Mouse (Mus musculus) MEL (cell line): Measurements from ENCODE around the gene Mib2. TPM values are rescaled to one million over a fixed set of nuclear protein-coding genes. Genes with fewer than 3 reads are reported as not detected.

Experiments
- DNase-seq: peaks from one replicate; pipeline ENCODE4 v3.0.0; 2011; ENCODE audit warnings: low read depth, low spot score
- H3K27ac ChIP-seq: 2 replicates; pipeline ENCODE4 v1.5.1; 2012; ENCODE audit warnings: low read depth, mild to moderate bottlenecking, control low read depth, low read length, moderate library complexity; ENCODE audit not compliant: control insufficient read depth
- H3K27me3 ChIP-seq, 2 experiments: fragments of 150-350 bp in 1 of 2; sonication (generic) in 1 of 2; 2 replicates each; pipeline ENCODE4 v1.6.1; 2012; ENCODE audit warnings: low read length in 2 of 2, mild to moderate bottlenecking in 2 of 2, improper control_type of control experiment in 1 of 2, moderate library complexity in 1 of 2; ENCODE audit not compliant: insufficient read depth in 2 of 2, control insufficient read depth in 1 of 2
- H3K36me3 ChIP-seq, 2 experiments: 2 replicates each; pipeline ENCODE4 v1.6.1; 2012 to 2014; ENCODE audit warnings: low read length in 2 of 2, improper control_type of control experiment in 1 of 2, inconsistent platforms in 1 of 2, mild to moderate bottlenecking in 1 of 2; ENCODE audit not compliant: insufficient read depth in 2 of 2, control insufficient read depth in 1 of 2
- H3K4me1 ChIP-seq, 2 experiments: fragments of 150-350 bp in 1 of 2; sonication (generic) in 1 of 2; 2 replicates each; pipeline ENCODE4 v1.6.1; 2012; ENCODE audit warnings: low read length in 2 of 2, improper control_type of control experiment in 1 of 2, mild to moderate bottlenecking in 1 of 2; ENCODE audit not compliant: insufficient read depth in 2 of 2, control insufficient read depth in 1 of 2
- H3K4me3 ChIP-seq, 2 experiments: fragments of 150-350 bp in 1 of 2; sonication (generic) in 1 of 2; 2 replicates each; pipeline ENCODE4 v1.5.1; 2012; ENCODE audit warnings: low read depth in 2 of 2, low read length in 2 of 2, mild to moderate bottlenecking in 2 of 2, moderate library complexity in 2 of 2, control low read depth in 1 of 2, improper control_type of control experiment in 1 of 2; ENCODE audit not compliant: control insufficient read depth in 1 of 2, insufficient read depth in 1 of 2
- H3K79me2 ChIP-seq: 2 replicates; pipeline ENCODE4 v1.6.1; 2012; ENCODE audit warnings: mild to moderate bottlenecking, low read length, moderate library complexity; ENCODE audit not compliant: control insufficient read depth, poor library complexity, insufficient read depth
- H3K9ac ChIP-seq: 2 replicates; pipeline ENCODE4 v1.6.1; 2012; ENCODE audit warnings: low read depth, mild to moderate bottlenecking, control low read depth, low read length, moderate library complexity; ENCODE audit not compliant: control insufficient read depth, poor library complexity, severe bottlenecking
- H3K9me3 ChIP-seq: fragments of 150-350 bp; sonication (generic); replicated peaks from 2 replicates; pipeline ENCODE4 v1.6.1; 2012; ENCODE audit warnings: mild to moderate bottlenecking, low read length, improper control_type of control experiment, moderate library complexity; ENCODE audit not compliant: insufficient read depth
- ELF1 ChIP-seq: IDR thresholded peaks from 2 replicates; pipeline ENCODE4 v1.6.1; 2014; ENCODE audit warnings: low read depth, mild to moderate bottlenecking, inconsistent platforms, low read length, improper control_type of control experiment, moderate library complexity
- EP300 ChIP-seq, 2 experiments: IDR thresholded peaks; 2 replicates each; pipeline ENCODE4 v1.6.1; 2011; ENCODE audit warnings: improper control_type of control experiment in 2 of 2, low read length in 2 of 2, low read depth in 1 of 2, mild to moderate bottlenecking in 1 of 2
- GABPA ChIP-seq: IDR thresholded peaks from 2 replicates; pipeline ENCODE4 v1.6.1; 2012; ENCODE audit warnings: low read depth, mild to moderate bottlenecking, inconsistent platforms, low read length, improper control_type of control experiment, moderate library complexity
- HCFC1 ChIP-seq: IDR thresholded peaks from 2 replicates; pipeline ENCODE4 v1.6.1; 2012; ENCODE audit warnings: low read depth, mild to moderate bottlenecking, inconsistent platforms, low read length, improper control_type of control experiment, moderate library complexity
- JUND ChIP-seq: IDR thresholded peaks from 2 replicates; pipeline ENCODE4 v1.6.1; 2011; ENCODE audit warnings: low read depth, mild to moderate bottlenecking, improper control_type of control experiment, low read length
- MEF2A ChIP-seq: IDR thresholded peaks from 2 replicates; pipeline ENCODE4 v1.6.1; 2014; ENCODE audit warnings: low read depth, mild to moderate bottlenecking, inconsistent platforms, low read length, improper control_type of control experiment; ENCODE audit not compliant: poor library complexity, insufficient replicate concordance, severe bottlenecking; ENCODE audit errors: extremely low read depth
- MXI1 ChIP-seq: IDR thresholded peaks from 2 replicates; pipeline ENCODE4 v1.6.1; 2011; ENCODE audit warnings: mild to moderate bottlenecking, low read depth, low read length, improper control_type of control experiment
- MYB ChIP-seq: IDR thresholded peaks from 2 replicates; pipeline ENCODE4 v1.6.1; 2011; ENCODE audit warnings: mild to moderate bottlenecking, low read depth, low read length, improper control_type of control experiment
- NELFE ChIP-seq: IDR thresholded peaks from 2 replicates; pipeline ENCODE4 v1.6.1; 2011; ENCODE audit warnings: low read depth, low read length, improper control_type of control experiment
- POLR2AphosphoS5 ChIP-seq: IDR thresholded peaks from 2 replicates; pipeline ENCODE4 v1.6.1; 2012; ENCODE audit warnings: low read depth, borderline replicate concordance, mild to moderate bottlenecking, inconsistent platforms, low read length, moderate library complexity, mixed read lengths
- RCOR1 ChIP-seq: IDR thresholded peaks from 2 replicates; pipeline ENCODE4 v1.6.1; 2012; ENCODE audit warnings: low read depth, mild to moderate bottlenecking, inconsistent platforms, low read length, improper control_type of control experiment
- SIN3A ChIP-seq: IDR thresholded peaks from 2 replicates; pipeline ENCODE4 v1.6.1; 2012; ENCODE audit warnings: low read length, improper control_type of control experiment, inconsistent platforms
- SMC3 ChIP-seq: IDR thresholded peaks from 2 replicates; pipeline ENCODE4 v1.6.1; 2011; ENCODE audit warnings: low read depth, low read length, improper control_type of control experiment
- TAL1 ChIP-seq: IDR thresholded peaks from 2 replicates; pipeline ENCODE4 v1.6.1; 2012; ENCODE audit warnings: mild to moderate bottlenecking, inconsistent platforms, low read length, moderate library complexity, mixed read lengths
- TBP ChIP-seq: IDR thresholded peaks from 2 replicates; pipeline ENCODE4 v1.8.0; 2011; ENCODE audit warnings: low read depth, low read length, improper control_type of control experiment
- UBTF ChIP-seq: IDR thresholded peaks from 2 replicates; pipeline ENCODE4 v1.6.1; 2012; ENCODE audit warnings: low read depth, mild to moderate bottlenecking, inconsistent platforms, low read length, improper control_type of control experiment, moderate library complexity, borderline replicate concordance; ENCODE audit not compliant: insufficient read depth
- ZC3H11A ChIP-seq: IDR thresholded peaks from 2 replicates; pipeline ENCODE4 v1.6.1; 2012; ENCODE audit warnings: low read depth, mild to moderate bottlenecking, inconsistent platforms, low read length, improper control_type of control experiment
- polyA plus RNA-seq, 2 experiments: library from polyadenylated mRNA; stranded (reverse) in 1 of 2; unstranded in 1 of 2; fragments of >175 nt in 1 of 2; fragments of >200 nt in 1 of 2; gene quantifications; 2 replicates each; pipeline versions ENCODE4 v1.2.1 to v1.2.4; 2012; ENCODE audit warnings: low replicate concordance in 2 of 2, low read depth in 1 of 2; ENCODE audit not compliant: insufficient read length in 2 of 2, insufficient read depth in 1 of 2, missing spikeins in 1 of 2
- total RNA-seq: library from RNA; depleted of rRNA; stranded (reverse); fragments of 300-350 nt; gene quantifications from 2 replicates; pipeline ENCODE4 v1.2.3, GENCODE M21; 2012

The Mib2 gene
- total and polyA plus RNA-seq, 3 experiments = 21.4 to 38.3 TPM; not detected in 1

- H3K9me3 ChIP-seq = no peaks in the 10 kb centered on the region
- peaks cover 0 to 5% of the 10 kb centered on the region in 2 experiments; a peak in 2 of 4 replicates for H3K27me3 ChIP-seq
- H3K4me1 ChIP-seq = peaks cover 0 to 9% of the 10 kb centered on the region in 2 experiments; a peak in 1 of 4 replicates
- no peak within 1 kb of the TSS for H3K27ac ChIP-seq
- peak within 1 kb of the TSS; percentile 68 for H3K9ac ChIP-seq
- TF ChIP-seq EP300 (IDR thresholded peaks at IDR 0.05; ENCODE audit: low read depth in 1 of 2, low read length in 2 of 2) (no peak), GABPA (no peak), NELFE (0 out of 2 replicates have a peak, but pooled peaks have one; percentile 2), HCFC1 (0 out of 2 replicates have a peak, but pooled peaks have one; percentile 16), SIN3A (0 out of 2 replicates have a peak, but pooled peaks have one; percentile 1), JUND (no peak)
- peak; percentile 42 for DNase-seq
- no peaks in the 10 kb centered on the region; the same call in 1 of the 2 replicates for H3K79me2 ChIP-seq
- peaks cover 0 to 2% of the 10 kb centered on the region in 2 experiments; a peak in 1 of 4 replicates for H3K36me3 ChIP-seq
- H3K4me3 ChIP-seq = peak within 1 kb of the TSS; percentile 53 to 70
Observed at GRCm38 (mm10) chr4:155694111-155694481, 25.1 kb upstream of the Mib2 start, which contains the start of gene Fndc10. Fndc10 (plus strand) TSS chr4:155694342.

- H3K9me3 ChIP-seq = no peaks in the 10 kb centered on the region
- no peak overlapping the region for H3K9ac ChIP-seq
- no peak overlapping the region for H3K27ac ChIP-seq
- peaks cover 0 to 9% of the 10 kb centered on the region in 2 experiments; a peak in 1 of 4 replicates for H3K4me1 ChIP-seq
- H3K36me3 ChIP-seq = peaks cover 0 to 2% of the 10 kb centered on the region in 2 experiments; a peak in 1 of 4 replicates
- peak; percentile 49 for DNase-seq
- H3K79me2 ChIP-seq = no peaks in the 10 kb centered on the region; the same call in 1 of the 2 replicates
- TF ChIP-seq RCOR1 (no peak), ZC3H11A (no peak), SMC3 (no peak), TBP (no peak), GABPA (no peak), POLR2AphosphoS5 (no peak), ELF1 (no peak), MXI1 (no peak), UBTF (no peak), MEF2A (no peak), MYB (no peak), TAL1 (no peak)
- TF ChIP-seq, all 39 proteins: peak for 0
- Histone ChIP-seq H3K27me3 (peaks cover 0 to 5% of the 10 kb centered on the region in 2 experiments; a peak in 2 of 4 replicates), H3K4me3 (no peak overlapping the region)
Observed at GRCm38 (mm10) chr4:155692421-155692820, 23.4 kb upstream of the Mib2 start.
